Mouse (Mus musculus): Measurements from ENCODE around the gene Chst8. TPM values are rescaled to one million over a fixed set of nuclear protein-coding genes. Genes with fewer than 3 reads are reported as not detected.

Gene Chst8
- total RNA-seq, 2 experiments from 2014 or later, result 5.5 to 6.0 TPM

DNA sequence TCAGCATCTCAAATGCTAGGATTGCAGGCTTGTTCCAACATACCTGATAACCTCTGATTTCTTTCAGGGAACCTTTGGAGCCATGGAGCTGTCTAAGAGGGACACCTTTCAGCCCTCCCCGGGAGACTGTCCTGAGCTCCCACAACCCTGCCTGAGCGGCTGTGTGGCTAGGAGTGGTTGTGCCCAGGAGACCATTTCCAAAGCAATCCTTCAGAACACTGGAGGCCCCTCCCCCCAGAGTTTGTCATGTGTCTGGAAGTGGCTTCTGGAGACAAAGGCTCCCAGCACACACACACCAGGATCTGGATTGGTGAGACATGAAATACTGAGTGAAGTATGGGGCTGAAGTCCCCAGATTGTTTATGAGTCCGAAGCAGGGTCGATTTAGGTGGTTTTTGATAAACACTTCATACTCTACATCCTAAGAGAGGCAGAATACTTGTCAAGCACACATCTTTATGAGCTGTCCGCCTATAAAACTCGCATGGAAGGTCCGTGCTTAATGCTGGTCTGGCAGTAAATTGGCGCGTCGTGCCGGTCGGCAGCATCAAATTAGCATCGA, 12.5 kb downstream of the Chst8 start:
- DNase-seq, result no peak

DNA sequence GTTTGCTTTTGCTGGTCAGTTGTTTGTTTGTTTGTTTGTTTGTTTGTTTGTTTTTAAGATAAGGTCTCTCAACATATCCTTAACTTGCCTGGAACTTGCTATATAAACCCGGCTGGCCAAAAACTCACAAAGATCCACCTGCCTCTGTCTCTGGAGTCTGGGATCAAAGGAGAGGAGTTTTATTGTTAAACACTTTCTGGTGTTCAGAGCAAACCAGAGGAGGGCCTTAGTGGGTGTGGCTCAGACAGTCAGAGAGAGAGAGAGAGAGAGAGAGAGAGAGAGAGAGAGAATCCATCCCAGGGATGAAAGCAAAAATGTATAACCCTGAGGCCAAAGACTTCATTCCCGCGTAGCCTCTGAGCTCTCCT, 13.1 kb downstream of the Chst8 start:
- no peak for DNase-seq

DNA sequence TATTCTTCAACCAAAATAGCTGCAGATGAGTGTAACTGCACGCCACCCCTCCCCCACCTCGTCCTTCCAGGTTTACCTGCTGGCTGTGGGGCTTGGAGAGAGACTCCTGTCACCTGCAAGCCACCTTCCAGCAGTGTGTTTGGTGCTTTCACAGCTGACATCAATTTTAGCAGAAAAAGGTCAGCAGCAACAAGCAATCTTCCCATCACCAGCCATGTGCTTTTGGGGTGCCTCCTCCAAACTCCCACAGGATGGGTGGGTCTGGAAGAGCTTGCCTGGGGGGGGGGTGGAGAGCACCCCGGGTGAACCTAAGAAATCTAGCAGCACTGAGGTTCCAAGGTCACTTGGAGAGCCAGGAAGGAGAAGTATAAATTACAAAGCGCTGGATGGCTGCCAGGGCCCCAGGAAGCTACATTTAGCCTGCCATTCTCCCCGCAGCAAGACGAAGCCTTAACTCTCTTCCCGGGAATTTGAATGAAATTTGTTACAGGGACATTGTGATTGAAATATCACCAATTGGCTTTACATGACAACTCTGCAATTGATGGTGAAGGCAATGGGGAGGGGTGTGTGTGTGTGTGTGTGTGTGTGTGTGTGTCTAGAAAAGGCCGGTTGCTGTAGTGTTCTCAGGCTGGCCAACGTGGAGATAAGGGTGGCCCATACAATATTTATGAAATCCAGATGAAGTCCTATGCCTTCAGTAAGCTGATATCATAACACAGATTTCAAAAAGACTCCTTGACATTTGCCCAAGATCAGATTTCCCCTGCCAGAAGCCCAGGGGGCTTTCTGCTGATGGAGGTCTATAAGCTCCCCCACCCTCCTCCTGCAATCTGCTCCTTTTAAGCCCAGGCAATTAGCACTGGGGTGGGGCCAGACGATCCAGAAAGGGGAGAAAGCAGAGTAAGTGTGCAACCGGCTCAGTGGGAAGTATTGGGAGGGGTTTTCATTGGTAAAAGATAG, 13.8 kb downstream of the Chst8 start:
- peak; percentile 71 for DNase-seq

DNA sequence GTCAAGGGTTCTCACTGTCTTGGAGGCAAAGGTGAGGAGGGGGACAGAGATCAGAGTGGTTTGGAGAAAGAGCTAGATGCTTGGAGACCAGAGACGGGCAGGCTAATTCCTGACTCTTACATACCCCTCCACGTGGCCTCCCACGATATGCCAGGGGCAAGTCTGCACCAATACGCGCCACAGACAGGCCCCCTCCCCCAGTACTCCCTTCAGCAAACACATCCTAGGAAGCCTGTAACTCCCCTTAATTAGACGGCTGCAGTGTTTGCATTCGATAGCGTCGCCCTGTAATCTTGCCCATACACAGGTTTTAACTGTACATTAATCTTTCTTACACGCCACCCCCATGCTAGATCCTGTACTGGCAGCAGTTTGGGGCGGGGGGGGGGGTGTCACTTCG, 14.5 kb downstream of the Chst8 start:
- DNase-seq, result no peak

DNA sequence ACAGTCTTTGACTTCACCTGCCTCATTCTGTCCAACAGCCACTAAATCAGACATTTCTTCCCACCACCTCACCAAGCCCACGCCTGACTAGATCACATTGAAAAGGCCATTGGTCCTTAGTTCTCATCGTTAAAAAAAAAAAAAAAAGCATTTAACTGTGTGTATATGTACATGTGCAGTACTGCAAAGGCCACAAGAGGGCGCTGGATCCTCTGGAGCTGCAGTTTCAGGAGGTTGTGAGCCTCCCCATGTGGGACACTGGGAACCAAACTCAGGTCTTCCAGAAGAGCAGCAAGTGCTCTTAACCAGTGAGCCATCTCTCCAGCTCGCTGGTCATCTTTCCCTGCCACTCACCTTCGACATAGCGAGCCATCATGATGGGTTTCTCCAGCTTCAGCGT, 22.1 kb downstream of the Chst8 start:
- no peak for DNase-seq

DNA sequence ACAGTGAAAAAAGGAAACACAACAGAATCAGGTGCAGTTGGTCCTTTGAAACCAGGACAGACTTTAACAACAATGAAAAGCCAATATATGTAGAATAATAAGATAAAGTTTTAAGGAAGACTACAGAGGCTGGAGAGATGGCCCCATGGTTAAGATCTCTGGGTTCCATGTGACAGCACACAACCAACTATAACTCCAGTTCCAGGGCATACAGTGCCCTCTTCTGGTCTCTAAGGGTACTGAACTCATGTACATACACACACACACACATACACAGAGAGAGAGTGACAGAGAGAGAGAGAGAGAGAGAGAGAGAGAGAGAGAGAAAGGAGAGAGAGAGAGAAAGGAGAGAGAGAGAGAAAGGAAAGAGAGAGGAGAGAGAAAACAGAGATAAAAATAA, 25.3 kb downstream of the Chst8 start:
- DNase-seq, result no peak

DNA sequence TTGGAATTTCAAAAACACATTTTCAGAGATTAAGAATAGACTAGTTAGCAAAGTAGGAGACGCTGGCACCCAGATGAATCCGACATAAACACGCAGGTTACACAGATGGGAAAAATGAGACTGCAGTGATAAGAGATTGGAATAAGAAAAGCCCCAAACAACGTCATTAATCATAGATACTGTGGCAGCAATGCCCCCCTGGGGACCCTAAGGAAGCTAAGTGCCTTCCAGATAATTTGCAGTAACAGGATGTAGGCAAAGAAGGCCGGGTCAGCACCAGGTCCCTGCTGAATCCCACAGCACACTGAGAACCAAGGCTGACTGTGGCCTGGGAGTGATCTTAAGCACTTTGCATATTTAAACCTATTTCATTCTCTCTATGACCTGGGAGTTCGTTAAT, 27.5 kb downstream of the Chst8 start:
- no peak for DNase-seq

DNA sequence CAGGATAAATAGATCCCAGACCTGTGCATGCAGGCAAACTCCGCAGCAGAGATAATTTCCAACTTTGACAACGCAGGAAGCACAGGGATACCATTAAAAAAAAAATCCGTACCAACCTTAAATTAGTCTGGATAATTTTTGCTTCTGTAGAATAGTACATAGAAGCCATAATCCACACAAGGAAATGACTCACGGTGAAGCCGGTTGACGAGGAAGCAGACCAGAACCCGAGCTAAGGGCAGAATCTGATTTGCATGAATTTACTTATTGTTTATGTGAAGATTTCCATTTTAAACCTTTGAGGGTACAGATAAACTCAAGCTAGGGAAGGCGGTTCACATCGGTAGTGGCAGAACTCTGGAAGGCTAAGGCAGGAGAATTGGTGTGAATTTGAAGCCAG, 28.0 kb downstream of the Chst8 start:
- no peak for DNase-seq

DNA sequence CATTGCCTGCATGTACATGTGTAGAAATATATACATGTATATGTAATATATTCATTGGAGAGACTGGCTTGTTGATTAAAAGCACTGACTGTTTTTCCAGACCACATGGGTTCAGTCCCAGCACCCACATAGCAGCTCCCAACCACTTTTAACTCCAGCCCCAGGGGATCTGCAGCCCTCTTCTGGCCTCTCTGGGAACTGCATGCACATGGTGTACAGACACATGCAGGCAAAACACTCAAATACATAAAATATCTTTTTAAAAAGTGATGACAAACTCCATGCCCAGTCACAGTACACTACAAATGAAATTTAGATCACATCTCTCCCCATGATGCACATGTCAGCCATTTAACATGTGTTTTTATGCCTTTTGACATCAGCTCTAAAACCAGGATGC, 30.5 kb downstream of the Chst8 start:
- no peak for DNase-seq

DNA sequence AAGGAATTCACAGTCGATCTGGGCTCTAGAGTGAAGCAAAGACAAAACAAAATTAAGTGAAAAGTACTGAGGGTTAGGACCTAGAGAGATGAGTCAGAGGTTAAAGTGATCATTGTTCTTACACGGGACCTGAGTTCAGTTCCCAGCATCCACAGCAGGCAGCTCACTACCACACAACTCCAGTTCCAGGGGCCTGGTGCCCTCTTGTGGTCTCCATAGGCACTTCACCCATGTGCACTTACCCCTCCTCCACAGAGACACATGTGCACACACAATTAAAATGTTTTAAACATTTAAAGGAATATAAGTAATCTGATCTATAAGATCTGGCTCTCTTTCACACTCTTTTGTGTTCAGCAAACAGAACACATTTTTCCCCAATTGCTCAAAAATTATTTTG, 31.3 kb downstream of the Chst8 start:
- no peak for DNase-seq

DNA sequence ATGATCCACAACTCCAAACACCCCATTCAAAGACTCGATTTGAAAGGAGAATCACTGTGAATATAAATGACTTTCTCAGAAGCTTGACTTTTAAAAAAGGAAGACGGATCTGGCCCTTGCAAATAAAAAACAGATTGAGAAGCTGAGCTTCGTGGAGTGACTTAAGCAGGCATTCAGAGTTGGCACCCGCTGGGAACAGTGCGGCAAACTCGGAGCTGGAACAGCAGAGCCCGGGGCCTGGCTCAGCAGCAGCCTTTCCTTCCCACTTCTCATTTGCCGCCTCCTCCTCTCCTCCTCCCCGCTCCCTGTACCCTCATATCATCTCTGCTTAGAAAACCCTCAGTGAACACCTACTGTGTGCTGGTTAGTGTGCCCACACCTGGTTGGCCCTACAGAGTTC, 34.1 kb downstream of the Chst8 start:
- DNase-seq, result no peak

DNA sequence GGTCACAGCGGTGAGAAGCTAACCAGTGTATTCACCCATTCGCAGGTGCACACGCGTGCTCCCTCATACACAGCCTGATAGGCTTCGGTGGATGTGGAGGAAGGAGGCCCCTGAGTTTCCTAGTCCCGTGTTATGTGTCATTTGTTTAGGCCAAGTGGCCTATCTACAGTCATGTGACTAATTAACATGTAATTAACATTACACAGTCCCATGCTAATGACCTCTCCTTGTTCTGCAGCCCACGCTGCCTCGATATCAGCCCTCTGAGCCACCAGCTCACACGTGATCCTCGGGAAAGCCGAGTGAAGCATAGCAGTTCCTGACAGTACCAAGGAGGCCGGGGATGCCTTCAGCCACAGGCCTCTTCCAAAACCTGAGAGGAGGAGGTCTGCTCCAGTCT, 36.9 kb downstream of the Chst8 start:
- no peak for DNase-seq

DNA sequence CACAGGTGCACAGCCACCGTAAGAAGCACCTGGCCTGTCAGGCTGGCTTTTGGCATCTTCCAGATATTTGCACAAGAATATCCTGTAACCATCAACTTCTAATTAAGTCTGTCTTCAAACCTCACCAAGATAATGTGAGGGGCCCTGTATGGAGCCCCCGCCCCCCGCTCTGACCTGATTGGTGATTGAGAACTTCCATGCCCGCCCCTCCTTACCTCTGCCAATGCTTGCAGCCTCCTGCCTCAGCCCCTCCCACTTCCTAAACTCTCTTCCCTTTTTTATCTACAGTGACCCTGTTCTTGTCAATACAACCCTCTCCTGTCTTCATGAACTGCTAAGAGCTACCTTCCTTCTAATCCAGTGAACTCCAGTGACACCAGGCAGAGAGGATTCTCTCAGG, 37.6 kb downstream of the Chst8 start:
- no peak for DNase-seq

DNA sequence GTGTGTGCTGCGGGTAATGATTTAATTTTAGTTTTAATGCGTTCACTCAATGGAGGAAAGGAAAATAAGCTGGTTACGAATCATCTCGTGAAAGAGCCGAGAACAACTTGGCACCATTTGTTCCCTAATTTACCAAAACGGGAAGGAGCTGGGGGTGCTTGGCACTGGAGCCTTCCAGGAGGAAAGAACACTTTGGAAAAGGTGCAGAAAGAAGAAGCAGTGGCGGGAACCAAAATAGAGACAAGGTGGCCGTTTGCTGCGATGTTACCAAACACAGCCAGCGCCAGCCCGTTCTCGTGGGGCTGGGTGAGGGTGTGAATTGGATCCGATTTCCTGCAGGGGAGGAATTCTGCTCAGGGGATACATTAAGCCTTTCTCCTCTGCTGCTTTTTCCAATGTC, 38.5 kb downstream of the Chst8 start:
- no peak for DNase-seq

DNA sequence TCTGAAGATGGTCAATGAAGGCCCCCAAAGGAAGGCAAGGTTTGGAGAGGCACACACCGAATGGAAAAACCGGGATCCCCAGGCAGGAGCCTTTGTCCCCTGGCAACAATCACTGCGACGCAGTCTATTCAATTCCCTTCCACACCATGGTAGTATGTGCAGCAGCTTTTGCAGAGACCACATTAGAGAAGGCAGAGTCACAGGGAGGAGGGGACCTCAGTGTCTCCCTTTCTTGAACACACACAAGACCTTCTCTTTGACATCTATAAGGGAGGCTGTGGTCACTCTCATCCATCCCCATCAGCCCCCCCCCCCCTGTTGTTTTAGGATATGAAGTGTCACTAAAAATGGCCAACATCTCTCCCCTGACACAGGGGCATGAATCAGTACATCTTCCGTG, 39.2 kb downstream of the Chst8 start:
- no peak for DNase-seq

DNA sequence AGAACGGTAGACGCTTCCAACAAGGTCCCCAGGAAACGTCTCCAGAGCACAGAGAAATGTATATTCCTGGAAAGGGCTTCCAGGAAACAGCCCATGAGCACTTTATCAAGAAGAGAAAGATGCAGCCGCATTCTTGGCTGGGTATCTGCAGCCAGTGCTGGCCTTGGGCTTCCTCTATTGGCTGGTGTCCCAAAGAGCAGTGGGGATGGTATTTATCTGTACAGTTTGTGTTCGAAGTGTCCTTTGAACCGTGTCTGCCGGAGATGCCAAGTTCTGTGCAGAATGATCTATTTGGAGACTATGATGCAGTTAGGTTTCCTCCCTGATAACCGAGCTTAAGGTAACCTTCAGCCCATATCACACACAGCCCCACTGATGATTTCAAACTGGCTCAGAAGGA, 43.0 kb downstream of the Chst8 start:
- DNase-seq, result peak; percentile 75

DNA sequence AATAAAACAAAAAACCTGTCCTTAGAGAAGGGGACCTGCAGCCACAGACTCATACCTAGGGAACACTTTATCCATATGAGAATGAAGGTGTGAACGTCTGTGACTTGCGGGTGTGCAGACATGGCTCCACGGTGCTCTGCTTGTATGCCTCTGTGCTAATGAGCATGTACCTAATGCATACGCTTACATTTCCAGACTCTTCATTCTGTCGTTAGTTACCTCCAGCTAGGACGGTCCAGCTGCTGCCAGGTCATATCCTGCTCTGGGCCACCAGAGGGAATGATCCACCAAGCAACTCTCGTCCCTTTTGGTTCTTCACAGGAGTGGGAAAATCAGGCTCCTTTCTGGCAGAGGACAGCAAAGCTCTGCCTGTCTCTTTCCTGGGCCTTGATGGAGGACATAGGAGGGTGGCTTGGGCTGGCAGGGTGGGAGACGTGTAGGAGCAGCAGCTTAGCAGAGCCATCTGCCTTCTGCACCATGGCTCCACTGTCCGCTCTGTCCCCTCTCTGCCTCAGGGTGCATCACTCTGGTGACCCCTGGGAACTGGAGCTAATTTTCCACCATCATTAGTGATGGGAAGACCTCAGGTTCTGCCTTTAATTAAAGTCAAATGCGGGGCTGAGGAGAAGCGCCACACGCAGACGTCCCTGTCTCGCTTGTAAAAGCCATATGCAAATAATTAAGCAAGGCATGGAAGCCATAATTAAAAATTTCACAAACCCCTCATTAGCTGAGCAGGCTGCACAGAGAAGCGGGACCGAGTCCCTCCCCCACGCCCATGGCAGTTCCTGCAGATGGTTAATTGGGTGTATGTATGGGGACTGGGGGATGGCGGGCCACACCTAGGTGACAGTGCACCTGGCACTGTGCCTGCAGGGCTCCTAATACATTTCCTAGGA, 48.0 kb downstream of the Chst8 start:
- no peak for DNase-seq

DNA sequence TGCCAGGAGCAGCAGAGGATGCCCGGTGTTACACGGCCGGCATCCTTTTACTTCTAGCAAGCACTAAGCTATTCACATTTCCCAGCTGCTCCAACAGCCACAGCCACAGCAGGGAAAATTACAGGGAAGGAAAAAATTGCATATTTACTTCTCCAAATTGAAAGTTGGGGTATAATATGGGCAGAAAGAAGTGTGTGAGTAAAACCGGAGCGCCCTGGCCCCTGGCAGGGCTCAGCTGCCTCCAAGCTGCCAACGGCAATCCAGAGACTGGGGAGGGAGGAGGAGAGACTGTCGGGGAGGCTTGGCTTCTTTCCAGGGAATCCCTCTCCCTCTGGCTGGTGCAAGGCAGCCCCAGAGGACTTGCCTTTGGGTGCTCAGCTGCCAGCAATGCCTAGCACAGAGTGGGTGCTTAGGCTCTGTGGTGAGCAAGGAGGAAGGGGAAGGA, 53.1 kb downstream of the Chst8 start:
- DNase-seq, result peak; percentile 74

DNA sequence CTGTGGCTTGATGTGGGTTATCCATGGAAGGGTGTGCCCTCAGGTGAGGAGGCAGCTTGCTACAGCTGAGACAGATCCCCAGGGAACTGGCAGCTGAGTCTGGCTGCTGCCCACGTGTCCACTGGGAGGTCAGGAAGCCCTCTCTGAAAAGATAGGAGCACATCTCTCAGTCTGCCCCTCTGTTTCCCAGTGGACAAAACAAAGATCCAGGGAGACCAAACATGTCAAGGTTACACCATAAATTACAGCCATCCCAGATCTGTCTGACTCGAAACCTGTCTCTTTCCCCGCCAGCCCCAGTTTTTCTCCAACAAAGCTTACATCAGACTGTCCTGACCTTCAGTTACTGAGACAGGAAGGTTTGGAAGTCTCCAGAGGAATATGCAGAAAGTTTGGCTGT, 53.8 kb downstream of the Chst8 start:
- peak; percentile 41 for DNase-seq

DNA sequence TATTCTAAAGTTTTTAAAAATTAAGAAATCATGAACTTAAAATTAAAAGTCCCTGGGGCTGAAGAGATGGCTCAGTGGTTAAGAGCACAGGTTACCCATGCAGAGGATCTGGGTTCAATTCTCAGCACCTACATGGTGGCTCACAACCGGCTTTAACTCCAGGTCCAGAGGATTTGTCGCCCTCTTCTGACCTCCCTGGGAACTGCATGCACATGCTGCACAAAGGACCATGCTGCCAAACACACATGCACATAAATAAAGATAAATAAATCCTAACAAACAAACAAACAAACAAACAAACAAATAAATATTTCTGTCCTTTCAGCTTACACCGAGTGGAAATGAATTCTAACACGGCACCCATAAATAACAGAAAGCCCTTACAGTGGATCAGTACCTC, 55.0 kb downstream of the Chst8 start:
- DNase-seq, result no peak

DNA sequence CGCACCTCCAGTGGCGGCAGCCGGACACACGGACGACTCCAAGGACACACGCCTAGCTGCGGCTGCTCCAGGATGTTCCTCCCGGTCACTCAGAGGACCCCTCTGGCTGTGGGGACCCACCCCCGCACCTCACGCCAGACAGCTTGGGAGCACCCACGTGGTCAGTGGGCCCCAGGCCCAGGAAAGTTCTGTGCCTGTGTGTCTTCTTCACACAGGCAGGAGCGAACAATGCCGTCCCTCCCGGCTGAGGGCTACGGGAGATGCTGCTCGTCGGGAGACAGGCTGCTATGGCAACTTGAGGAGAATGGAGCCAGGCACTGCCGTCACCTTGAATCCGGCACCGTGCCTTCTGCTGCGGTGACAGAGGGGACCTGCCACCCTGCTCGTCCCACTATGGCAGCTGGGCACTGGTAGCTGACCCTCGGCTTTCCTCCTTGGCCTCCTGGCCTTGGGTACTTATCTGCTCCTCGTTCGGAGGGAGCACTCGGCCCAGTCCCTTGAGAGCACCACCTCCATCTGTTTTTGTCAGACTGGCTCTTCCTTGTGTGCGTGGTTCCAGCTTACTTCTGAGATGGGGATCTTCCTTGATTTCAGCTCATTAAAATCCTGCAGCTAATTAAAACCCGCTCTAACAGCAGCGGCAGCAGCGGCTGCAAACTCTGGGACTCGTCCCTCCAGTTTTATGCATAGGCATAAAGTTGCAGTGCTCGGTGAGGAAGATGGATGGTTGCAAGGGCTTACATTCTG, 59.2 kb downstream of the Chst8 start:
- peak; percentile 26 for DNase-seq

DNA sequence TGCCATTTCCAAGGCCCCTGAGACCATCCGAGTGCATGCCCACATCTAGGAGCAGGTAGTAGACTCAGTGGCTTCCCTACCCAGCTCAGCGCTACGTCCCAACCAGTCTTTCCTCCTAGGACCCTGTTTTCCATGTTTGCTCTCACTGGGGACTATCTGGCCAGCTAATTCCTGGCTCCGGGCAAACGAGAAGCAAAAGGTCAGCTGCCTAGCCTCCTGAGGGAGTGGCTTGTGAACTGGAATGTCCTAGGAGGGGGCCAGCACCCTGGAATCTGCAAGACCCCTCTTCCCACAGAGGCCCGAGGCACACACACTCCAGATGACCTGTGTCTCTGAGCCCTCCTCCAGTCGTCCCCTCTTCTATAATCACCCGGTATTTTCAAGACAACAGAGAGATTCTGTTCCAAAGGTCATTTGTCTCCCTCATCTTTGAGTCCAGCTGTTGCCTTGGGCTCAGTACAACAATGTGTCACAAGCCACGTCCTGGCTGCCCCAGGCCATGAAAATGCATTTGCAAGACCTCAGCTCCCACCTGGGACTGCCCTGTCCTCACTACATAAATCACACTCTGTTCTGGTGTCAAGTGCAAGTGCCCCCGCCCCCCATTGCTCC, 60.3 kb downstream of the Chst8 start:
- DNase-seq, result peak; percentile 52
